Mouse (Mus musculus) hindbrain, embryonic 13.5 days (tissue): ENCODE results near the gene Rad51b. TPM values are rescaled to one million over a fixed set of nuclear protein-coding genes. Genes with fewer than 3 reads are reported as not detected.

Source experiments
- ATAC-seq: fragments of 200-750 bp; cut with Nextera tagmentation; 2 replicates; pipeline ENCODE4 v1.8.0; 2017; ENCODE audit warnings: moderate TSS enrichment; ENCODE audit not compliant: low FRiP score
- H3K27ac ChIP-seq: fragments of 300-500 bp; sonication (generic); 2 replicates; pipeline ENCODE4 v1.5.1; 2015; ENCODE audit warnings: inconsistent platforms, mild to moderate bottlenecking, moderate library complexity
- H3K27me3 ChIP-seq: fragments of 300-500 bp; sonication (generic); 2 replicates; pipeline ENCODE4 v1.6.1; 2015; ENCODE audit warnings: mild to moderate bottlenecking, inconsistent platforms
- H3K36me3 ChIP-seq: fragments of 300-500 bp; sonication (generic); 2 replicates; pipeline ENCODE4 v1.6.1; 2015; ENCODE audit warnings: mild to moderate bottlenecking, inconsistent platforms
- H3K4me1 ChIP-seq: fragments of 300-500 bp; sonication (generic); replicated peaks from 2 replicates; pipeline ENCODE4 v1.6.1; 2015; ENCODE audit warnings: inconsistent platforms
- H3K4me2 ChIP-seq: fragments of 300-500 bp; sonication (generic); 2 replicates; pipeline ENCODE4 v1.6.1; 2015; ENCODE audit warnings: inconsistent platforms, mild to moderate bottlenecking, moderate library complexity
- H3K4me3 ChIP-seq: fragments of 300-500 bp; sonication (generic); 2 replicates; pipeline ENCODE4 v1.5.1; 2015; ENCODE audit warnings: mild to moderate bottlenecking, inconsistent platforms
- H3K9ac ChIP-seq: fragments of 300-500 bp; sonication (generic); 2 replicates; pipeline ENCODE4 v1.6.1; 2015; ENCODE audit warnings: mild to moderate bottlenecking, inconsistent platforms
- H3K9me3 ChIP-seq: fragments of 300-500 bp; sonication (generic); 2 replicates; pipeline ENCODE4 v1.6.1; 2016; ENCODE audit warnings: inconsistent platforms
- WGBS: fragments of 180-500 bp; shearing (Covaris S2); methylation state at CpG from one replicate; pipeline ENCODE4 v1.1.7; 2015; 5-methylcytosine and 5-hydroxymethylcytosine counted together
- polyA plus RNA-seq: library from polyadenylated mRNA; unstranded; fragments of >200 nt; fragmentation: Nextera tagmentation; extraction: Ambion mirVana; gene quantifications from 2 replicates; pipeline ENCODE4 v1.2.1, GENCODE M21; 2015

Rad51b gene
- polyA plus RNA-seq, 1 experiment from 2014 or later: 2.4 TPM

- H3K9ac ChIP-seq: no peak overlapping the region
- no peak overlapping the region for H3K4me3 ChIP-seq
- H3K4me1 ChIP-seq: peaks cover 2% of the 10 kb centered on the region; the same call in 1 of the 2 replicates
- H3K36me3 ChIP-seq: no peaks in the 10 kb centered on the region
- ATAC-seq: no peak
- 44% methylated on average over 3 of the region's 3 CpGs for WGBS
- H3K27ac ChIP-seq: no peak overlapping the region
- no peak overlapping the region for H3K4me2 ChIP-seq
- H3K27me3 ChIP-seq: no peaks in the 10 kb centered on the region
- no peaks in the 10 kb centered on the region for H3K9me3 ChIP-seq
Observed at GRCm38 (mm10) chr12:79695832-79696434, 398.9 kb downstream of the Rad51b start.

GRCm38 (mm10) chr12:79703555-79703954 is 406.5 kb downstream of the Rad51b start:
- Histone ChIP-seq H3K4me2 (no peak overlapping the region), H3K27ac (no peak overlapping the region), H3K4me3 (no peak overlapping the region), H3K9me3 (no peaks in the 10 kb centered on the region), H3K27me3 (no peaks in the 10 kb centered on the region), H3K9ac (no peak overlapping the region), H3K4me1 (peaks cover 46% of the 10 kb centered on the region), H3K36me3 (no peaks in the 10 kb centered on the region)
- 42% methylated on average over 8 of the region's 8 CpGs for WGBS
- no peak for ATAC-seq

- no peaks in the 10 kb centered on the region for H3K9me3 ChIP-seq
- H3K4me3 ChIP-seq: no peak overlapping the region
- WGBS: 39% methylated on average over 11 of the region's 11 CpGs
- H3K9ac ChIP-seq: no peak overlapping the region
- no peak for ATAC-seq
- H3K4me2 ChIP-seq: no peak overlapping the region
- peaks cover 56% of the 10 kb centered on the region for H3K4me1 ChIP-seq
- no peaks in the 10 kb centered on the region for H3K27me3 ChIP-seq
- peak overlapping the region; percentile 40; the same call in 1 of the 2 replicates for H3K27ac ChIP-seq
- no peaks in the 10 kb centered on the region for H3K36me3 ChIP-seq
Observed at GRCm38 (mm10) chr12:79705501-79706266, 408.6 kb downstream of the Rad51b start.

GRCm38 (mm10) chr12:79707565-79708422 is 410.7 kb downstream of the Rad51b start:
- Histone ChIP-seq H3K4me2 (no peak overlapping the region), H3K27me3 (no peaks in the 10 kb centered on the region), H3K4me1 (peaks cover 56% of the 10 kb centered on the region), H3K9me3 (no peaks in the 10 kb centered on the region), H3K36me3 (no peaks in the 10 kb centered on the region), H3K27ac (peak overlapping the region; percentile 53), H3K4me3 (no peak overlapping the region), H3K9ac (no peak overlapping the region)
- peak; percentile 73 for ATAC-seq
- WGBS: 56% methylated on average over 9 of the region's 9 CpGs

- peak overlapping the region; percentile 53 for H3K27ac ChIP-seq
- H3K4me2 ChIP-seq: no peak overlapping the region
- H3K9ac ChIP-seq: no peak overlapping the region
- H3K36me3 ChIP-seq: no peaks in the 10 kb centered on the region
- 36% methylated on average over 5 of the region's 5 CpGs for WGBS
- ATAC-seq: peak; percentile 65
- no peak overlapping the region for H3K4me3 ChIP-seq
- H3K4me1 ChIP-seq: peaks cover 56% of the 10 kb centered on the region
- no peaks in the 10 kb centered on the region for H3K27me3 ChIP-seq
- H3K9me3 ChIP-seq: no peaks in the 10 kb centered on the region
Observed at GRCm38 (mm10) chr12:79708423-79708733, 411.3 kb downstream of the Rad51b start.

- Histone ChIP-seq H3K4me3 (no peak overlapping the region), H3K4me2 (no peak overlapping the region), H3K27me3 (no peaks in the 10 kb centered on the region), H3K9me3 (no peaks in the 10 kb centered on the region), H3K27ac (no peak overlapping the region), H3K4me1 (peaks cover 34% of the 10 kb centered on the region), H3K9ac (no peak overlapping the region), H3K36me3 (no peaks in the 10 kb centered on the region)
- no peak for ATAC-seq
Observed at GRCm38 (mm10) chr12:79713286-79713685, 416.2 kb downstream of the Rad51b start.

GRCm38 (mm10) chr12:79714484-79714883 is 417.4 kb downstream of the Rad51b start:
- H3K27me3 ChIP-seq: no peaks in the 10 kb centered on the region
- no peak for ATAC-seq
- 52% methylated on average over 6 of the region's 6 CpGs for WGBS

GRCm38 (mm10) chr12:79715506-79716345 is 418.6 kb downstream of the Rad51b start:
- peak overlapping the region; percentile 36 for H3K9ac ChIP-seq
- no peak for ATAC-seq
- WGBS: 21% methylated on average over 12 of the region's 12 CpGs
- H3K9me3 ChIP-seq: no peaks in the 10 kb centered on the region
- H3K27ac ChIP-seq: peak overlapping the region; percentile 52
- H3K27me3 ChIP-seq: no peaks in the 10 kb centered on the region
- H3K36me3 ChIP-seq: no peaks in the 10 kb centered on the region
- peaks cover 33% of the 10 kb centered on the region for H3K4me1 ChIP-seq
- H3K4me2 ChIP-seq: no peak overlapping the region
- H3K4me3 ChIP-seq: no peak overlapping the region

More at GRCm38 (mm10) chr12:79714484-79714883, 417.4 kb downstream of the Rad51b start:
- no peak overlapping the region for H3K4me2 ChIP-seq
- no peaks in the 10 kb centered on the region for H3K9me3 ChIP-seq
- H3K36me3 ChIP-seq: no peaks in the 10 kb centered on the region
- peaks cover 28% of the 10 kb centered on the region for H3K4me1 ChIP-seq
- H3K9ac ChIP-seq: no peak overlapping the region
- no peak overlapping the region for H3K27ac ChIP-seq
- H3K4me3 ChIP-seq: no peak overlapping the region

GRCm38 (mm10) chr12:79719091-79719846 is 422.2 kb downstream of the Rad51b start:
- Histone ChIP-seq H3K27me3 (no peaks in the 10 kb centered on the region), H3K9ac (peak overlapping the region; percentile 51; the same call in 1 of the 2 replicates), H3K27ac (peak overlapping the region; percentile 86), H3K9me3 (no peaks in the 10 kb centered on the region), H3K4me2 (no peak overlapping the region), H3K4me1 (peaks cover 32% of the 10 kb centered on the region), H3K4me3 (no peak overlapping the region), H3K36me3 (no peaks in the 10 kb centered on the region)
- peak; percentile 92 for ATAC-seq
- 2% methylated on average over 10 of the region's 10 CpGs for WGBS

GRCm38 (mm10) chr12:79719847-79720201 is 422.7 kb downstream of the Rad51b start:
- H3K9me3 ChIP-seq: no peaks in the 10 kb centered on the region
- peaks cover 27% of the 10 kb centered on the region for H3K4me1 ChIP-seq
- 4% methylated on average over 1 of the region's 1 CpGs for WGBS
- H3K9ac ChIP-seq: peak overlapping the region; percentile 51; the same call in 1 of the 2 replicates
- H3K36me3 ChIP-seq: no peaks in the 10 kb centered on the region
- peak overlapping the region; percentile 86 for H3K27ac ChIP-seq
- no peak overlapping the region for H3K4me2 ChIP-seq
- H3K27me3 ChIP-seq: no peaks in the 10 kb centered on the region
- no peak for ATAC-seq
- H3K4me3 ChIP-seq: no peak overlapping the region

GRCm38 (mm10) chr12:79724875-79725274 is 427.8 kb downstream of the Rad51b start:
- H3K4me1 ChIP-seq: peaks cover 4% of the 10 kb centered on the region
- no peak overlapping the region for H3K9ac ChIP-seq
- ATAC-seq: no peak
- H3K4me2 ChIP-seq: no peak overlapping the region
- no peak overlapping the region for H3K4me3 ChIP-seq
- no peaks in the 10 kb centered on the region for H3K36me3 ChIP-seq
- H3K27ac ChIP-seq: no peak overlapping the region
- peaks cover 15% of the 10 kb centered on the region for H3K9me3 ChIP-seq
- H3K27me3 ChIP-seq: no peaks in the 10 kb centered on the region
